Mouse (Mus musculus) liver, postnatal 0 days (tissue): ENCODE measurements around the gene Dip2a. TPM values are rescaled to one million over a fixed set of nuclear protein-coding genes. Genes with fewer than 3 reads are reported as not detected.

Experiments used
- ATAC-seq: fragments of 200-750 bp; cut with Nextera tagmentation; 2 replicates; pipeline ENCODE4 v1.8.0; 2017; ENCODE audit warnings: mild to moderate bottlenecking, moderate library complexity
- DNase-seq: peaks from one replicate; pipeline ENCODE4 v3.0.0-alpha.2; 2016
- H3K27ac ChIP-seq: fragments of 300-500 bp; sonication (generic); 2 replicates; pipeline ENCODE4 v1.5.1; 2014; ENCODE audit warnings: antibody characterized with exemption, moderate library complexity, mild to moderate bottlenecking, low read depth
- H3K27me3 ChIP-seq: fragments of 300-500 bp; sonication (generic); 2 replicates; pipeline ENCODE4 v1.6.1; 2014; ENCODE audit warnings: low read length, control low read depth, mixed read lengths; ENCODE audit not compliant: insufficient read depth
- H3K36me3 ChIP-seq: fragments of 300-500 bp; sonication (generic); replicated peaks from 2 replicates; pipeline ENCODE4 v1.6.1; 2014; ENCODE audit warnings: mild to moderate bottlenecking, control low read depth, low read length, moderate library complexity, mixed read lengths; ENCODE audit not compliant: insufficient read depth
- H3K4me1 ChIP-seq: fragments of 300-500 bp; sonication (generic); 2 replicates; pipeline ENCODE4 v1.6.1; 2014; ENCODE audit warnings: antibody characterized with exemption, mild to moderate bottlenecking, control low read depth; ENCODE audit not compliant: insufficient read depth
- H3K4me2 ChIP-seq: fragments of 300-500 bp; sonication (generic); 2 replicates; pipeline ENCODE4 v1.6.1; 2014; ENCODE audit warnings: low read depth, mild to moderate bottlenecking, low read length, moderate library complexity, mixed read lengths
- H3K4me3 ChIP-seq: fragments of 300-500 bp; sonication (generic); 2 replicates; pipeline ENCODE4 v1.5.1; 2014; ENCODE audit warnings: low read depth, low read length
- H3K9ac ChIP-seq: fragments of 300-500 bp; sonication (generic); replicated peaks from 2 replicates; pipeline ENCODE4 v1.6.1; 2014; ENCODE audit warnings: mild to moderate bottlenecking, moderate library complexity
- H3K9me3 ChIP-seq: fragments of 300-500 bp; sonication (generic); 2 replicates; pipeline ENCODE4 v1.6.1; 2016; ENCODE audit warnings: mild to moderate bottlenecking, control low read depth, low read length, mixed read lengths
- CTCF ChIP-seq: sonication (generic); IDR thresholded peaks from 2 replicates; pipeline ENCODE4 v1.5.1; 2016; ENCODE audit warnings: antibody characterized with exemption, low read depth
- EP300 ChIP-seq: IDR thresholded peaks from 2 replicates; pipeline ENCODE4 v1.6.1; 2016; ENCODE audit warnings: antibody characterized with exemption, low read depth, mild to moderate bottlenecking
- WGBS: fragments of 180-500 bp; shearing (Covaris S2); extraction: QIAGEN DNeasy Blood & Tissue Kit; methylation state at CpG from one replicate; pipeline ENCODE4 v1.1.7; 2014; ENCODE audit not compliant: insufficient replicate concordance; 5-methylcytosine and 5-hydroxymethylcytosine counted together
- polyA plus RNA-seq: library from polyadenylated mRNA; unstranded; fragments of >200 nt; fragmentation: Nextera tagmentation; extraction: Ambion mirVana; gene quantifications from 2 replicates; pipeline ENCODE4 v1.2.1, GENCODE M21; 2015

Gene Dip2a
- polyA plus RNA-seq, 1 experiment from 2014 or later, result 0.97 TPM

DNA sequence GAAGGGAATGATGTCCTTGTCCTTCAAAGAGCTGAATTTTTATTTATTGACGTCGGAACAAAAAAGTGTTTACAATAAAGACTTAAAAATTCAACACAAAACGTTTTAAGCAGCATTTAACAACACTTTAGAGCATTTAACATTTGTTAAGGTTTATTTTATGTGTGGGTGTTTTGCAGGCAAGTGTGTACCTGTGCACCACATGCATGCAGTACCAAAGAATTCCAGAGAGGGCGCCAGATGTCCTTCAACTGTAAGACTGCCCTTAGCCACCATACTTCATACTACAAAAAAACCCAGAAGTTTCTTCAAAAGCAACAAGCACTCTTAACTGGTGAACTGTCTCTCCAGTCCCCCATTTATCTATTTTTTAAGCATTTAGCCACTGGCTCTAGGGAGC lies 1.5 kb upstream of the Dip2a start:
- Histone ChIP-seq H3K9ac (no peak overlapping the region), H3K27ac (no peak overlapping the region), H3K4me1 (peaks cover 11% of the 10 kb centered on the region), H3K4me3 (0 out of 2 replicates have a peak overlapping the region, but pooled peaks have one; percentile 68), H3K36me3 (peaks cover 10% of the 10 kb centered on the region), H3K4me2 (peak overlapping the region; percentile 98), H3K9me3 (no peaks in the 10 kb centered on the region), H3K27me3 (no peaks in the 10 kb centered on the region)
- peak; percentile 81 for DNase-seq
- no peak for ATAC-seq
- TF ChIP-seq EP300 (no peak), CTCF (peak; percentile 73)
- WGBS, result 11% methylated on average over 4 of the region's 4 CpGs

DNA sequence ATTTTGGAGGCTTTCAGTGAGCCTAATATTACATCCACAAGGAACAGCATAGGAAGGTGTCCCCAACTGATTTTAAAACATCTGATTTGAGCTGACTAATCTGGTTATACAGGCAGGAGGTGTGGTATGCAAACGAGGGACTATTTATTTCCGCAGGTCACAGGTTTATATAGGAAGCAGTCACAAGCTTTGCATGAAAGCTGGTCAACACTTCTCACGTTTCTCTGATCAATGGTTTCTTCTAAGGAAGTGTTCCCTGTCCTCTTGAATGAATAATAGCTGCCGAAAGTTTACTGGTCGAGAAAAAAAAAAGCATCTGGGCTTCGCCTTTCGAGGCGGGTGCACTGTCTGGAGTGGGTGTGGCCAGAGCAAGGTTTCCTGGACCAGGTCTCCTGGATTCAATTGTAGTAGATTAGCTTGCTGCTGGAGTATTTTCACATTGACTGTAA lies 976 bp upstream of the Dip2a start:
- Histone ChIP-seq H3K4me2 (peak overlapping the region; percentile 98), H3K27me3 (no peaks in the 10 kb centered on the region), H3K27ac (no peak overlapping the region), H3K36me3 (peaks cover 6% of the 10 kb centered on the region), H3K9ac (peak overlapping the region; percentile 75; the same call in 1 of the 2 replicates), H3K9me3 (no peaks in the 10 kb centered on the region), H3K4me3 (peak overlapping the region; percentile 68), H3K4me1 (peaks cover 11% of the 10 kb centered on the region)
- TF ChIP-seq CTCF (no peak), EP300 (no peak)
- 9% methylated on average over 8 of the region's 8 CpGs for WGBS
- DNase-seq (no peak), ATAC-seq (no peak)

DNA sequence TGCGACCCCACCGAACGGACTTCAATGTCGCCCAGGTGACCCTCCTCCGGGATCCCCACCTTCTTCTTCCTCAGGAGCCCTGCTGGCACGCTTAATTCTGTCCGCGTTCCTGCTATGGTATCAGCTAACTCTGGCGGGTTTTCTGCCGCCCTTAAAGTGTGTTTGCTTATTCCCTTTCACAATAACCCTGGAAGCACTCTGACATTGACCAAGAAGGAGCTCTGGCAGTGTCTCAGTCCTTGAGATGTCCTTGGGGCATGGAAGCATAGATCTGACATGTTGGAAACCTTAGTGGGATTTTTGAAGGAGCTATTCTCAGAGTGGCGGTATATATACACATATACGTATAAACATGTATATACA lies 430 bp upstream of the Dip2a start:
- Histone ChIP-seq H3K27me3 (no peaks in the 10 kb centered on the region), H3K27ac (0 out of 2 replicates have a peak overlapping the region, but pooled peaks have one; percentile 52), H3K9me3 (no peaks in the 10 kb centered on the region), H3K4me2 (peak overlapping the region; percentile 98), H3K9ac (peak overlapping the region; percentile 75), H3K4me1 (peaks cover 11% of the 10 kb centered on the region), H3K36me3 (0 out of 2 replicates have a peak, but pooled peaks cover 3% of the 10 kb centered on the region), H3K4me3 (peak overlapping the region; percentile 68)
- no peak for TF ChIP-seq EP300
- TF ChIP-seq CTCF, result no peak
- 3% methylated on average over 12 of the region's 12 CpGs for WGBS
- no peak for DNase-seq
- peak; percentile 30 for ATAC-seq

DNA sequence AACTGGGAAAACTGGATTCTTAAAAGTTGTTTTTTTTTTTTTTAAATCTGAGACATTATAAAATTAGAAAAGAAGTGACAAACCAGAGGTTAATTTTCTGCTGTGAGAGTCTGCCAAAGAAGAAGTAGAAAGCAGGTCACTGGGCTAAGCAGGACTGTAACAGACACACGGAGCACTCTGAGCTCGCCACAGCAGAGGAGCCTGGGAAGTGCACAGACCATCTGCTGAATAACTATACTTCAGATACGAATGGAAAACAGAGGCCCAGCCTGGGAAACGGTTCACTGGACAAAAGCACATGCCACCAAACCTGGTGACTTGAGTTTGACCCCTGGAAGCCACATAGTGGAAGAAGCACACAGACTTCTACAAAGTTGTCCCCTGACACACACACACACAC lies 10.7 kb downstream of the Dip2a start:
- Histone ChIP-seq H3K4me3 (no peak overlapping the region), H3K27ac (no peak overlapping the region), H3K27me3 (no peaks in the 10 kb centered on the region), H3K4me1 (peaks cover 5% of the 10 kb centered on the region; the same call in 1 of the 2 replicates), H3K9me3 (no peaks in the 10 kb centered on the region), H3K4me2 (no peak overlapping the region), H3K9ac (no peak overlapping the region), H3K36me3 (no peaks in the 10 kb centered on the region)
- 55% methylated on average over 4 of the region's 4 CpGs for WGBS
- no peak for DNase-seq
- ATAC-seq, result no peak
- no peak for TF ChIP-seq CTCF
- TF ChIP-seq EP300, result no peak

DNA sequence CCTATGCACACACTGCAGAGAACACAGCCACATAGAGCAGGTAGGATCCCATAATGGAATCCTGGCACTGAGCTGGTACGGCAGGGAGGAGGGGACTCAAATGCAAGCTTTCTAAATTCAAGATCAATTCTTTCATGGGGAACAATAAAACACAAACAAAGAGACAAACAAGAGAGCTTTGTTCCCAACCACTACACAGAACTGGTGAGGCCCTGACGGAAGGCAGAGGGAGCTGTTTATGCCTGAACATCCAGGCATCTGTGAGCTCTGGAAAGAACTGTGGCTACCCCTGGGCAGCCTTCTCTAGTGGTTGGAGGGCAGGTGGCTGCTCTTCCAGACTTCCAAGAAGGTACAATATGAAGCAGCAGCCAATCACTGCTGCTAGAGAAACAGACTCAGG lies 13.1 kb downstream of the Dip2a start:
- H3K27ac ChIP-seq, result no peak overlapping the region
- TF ChIP-seq EP300 (no peak), CTCF (no peak)
- no peaks in the 10 kb centered on the region for H3K9me3 ChIP-seq
- H3K9ac ChIP-seq, result no peak overlapping the region
- no peaks in the 10 kb centered on the region for H3K27me3 ChIP-seq
- DNase-seq, result no peak
- no peak overlapping the region for H3K4me3 ChIP-seq
- no peak overlapping the region for H3K4me2 ChIP-seq
- H3K4me1 ChIP-seq, result peaks cover 5% of the 10 kb centered on the region; the same call in 1 of the 2 replicates
- no peaks in the 10 kb centered on the region for H3K36me3 ChIP-seq
- ATAC-seq, result no peak
- 80% methylated on average over 2 of the region's 2 CpGs for WGBS

DNA sequence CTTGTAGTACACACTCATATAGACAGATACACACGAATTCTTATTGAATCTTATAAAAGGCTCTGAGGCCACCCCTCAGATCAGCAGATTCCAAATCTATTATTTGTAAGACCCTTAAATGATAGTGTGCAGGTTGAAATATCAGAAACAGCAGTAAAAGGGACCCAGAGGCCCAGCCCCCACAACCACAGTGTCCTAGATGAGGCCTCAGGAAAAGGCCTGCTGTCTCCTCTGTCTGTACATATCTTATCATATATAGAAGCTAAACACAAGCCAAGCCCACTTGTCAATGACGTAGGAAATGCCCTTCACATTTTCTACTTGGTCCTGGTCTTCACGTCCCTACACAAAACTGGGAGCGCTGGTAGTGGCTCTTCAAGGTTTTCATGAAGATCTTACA lies 16.0 kb downstream of the Dip2a start:
- 50% methylated on average over 4 of the region's 4 CpGs for WGBS
- no peak for ATAC-seq

More for the DNA sequence above, 16.0 kb downstream of the Dip2a start:
- H3K9me3 ChIP-seq, result no peaks in the 10 kb centered on the region
- no peaks in the 10 kb centered on the region for H3K36me3 ChIP-seq
- H3K4me2 ChIP-seq, result no peak overlapping the region
- no peak overlapping the region for H3K27ac ChIP-seq
- no peak overlapping the region for H3K9ac ChIP-seq
- no peak for DNase-seq
- H3K4me3 ChIP-seq, result no peak overlapping the region
- TF ChIP-seq CTCF, result no peak
- no peak for TF ChIP-seq EP300
- H3K4me1 ChIP-seq, result no peaks in the 10 kb centered on the region
- H3K27me3 ChIP-seq, result no peaks in the 10 kb centered on the region
